Mouse (Mus musculus) urinary bladder, postnatal 4 days (tissue): ENCODE results near the gene Tank.

Experiments
- DNase-seq, 2 experiments: peaks; one replicate each; pipeline ENCODE4 v3.0.0; 2021 to 2022; ENCODE audit warnings: low spot score in 2 of 2

Gene Tank

GRCm38 (mm10) chr2:61655382-61656281, 77.2 kb downstream of the Tank start:
- DNase-seq, result no peak

- no peak for DNase-seq
Observed at GRCm38 (mm10) chr2:61656421-61657411, 78.3 kb downstream of the Tank start.

- no peak for DNase-seq
Observed at GRCm38 (mm10) chr2:61659254-61659653, 80.9 kb downstream of the Tank start.

GRCm38 (mm10) chr2:61662833-61663232, 84.4 kb downstream of the Tank start:
- no peak for DNase-seq

GRCm38 (mm10) chr2:61663573-61664241, 85.3 kb downstream of the Tank start:
- DNase-seq, result no peak

GRCm38 (mm10) chr2:61667420-61667819, 89.0 kb downstream of the Tank start:
- no peak for DNase-seq

GRCm38 (mm10) chr2:61668260-61668659, 89.9 kb downstream of the Tank start:
- DNase-seq, result no peak

GRCm38 (mm10) chr2:61674555-61674954, 96.2 kb downstream of the Tank start:
- DNase-seq, result no peak

GRCm38 (mm10) chr2:61681572-61681971, 103.2 kb downstream of the Tank start:
- no peak for DNase-seq

GRCm38 (mm10) chr2:61686533-61686932, 108.1 kb downstream of the Tank start:
- DNase-seq, result no peak

GRCm38 (mm10) chr2:61689086-61689485, 110.7 kb downstream of the Tank start:
- DNase-seq, result no peak
